ENCODE assay signal across 19 mouse cellular contexts in genomic region chr6:59132410-59132809, GRCm38 (mm10).
A peak's percentile ranks its signal among the peaks of the same experiment; 100 is the strongest.
DNase-seq lines count a peak whose midpoint lies in the region; ATAC-seq and TF ChIP-seq lines count a peak whose summit lies in the region.
"Had no signal": no experiment of that assay in that cellular context is flagged by ENCODE, and none has a peak within 500 bp of the region (broad histone marks: within the 10 kb centered on the region; RNA-seq: fewer than 3 reads in every experiment).

No protein-coding gene starts in this region.

- H3K9ac ChIP-seq in lung, embryonic 16.5 days (ENCODE audit: low read length) = no peak overlapping the region
- H3K9ac ChIP-seq in lung, postnatal 0 days (replicated peaks; ENCODE audit: low read depth) = no peak overlapping the region
- H3K9ac ChIP-seq: embryonic facial prominence, embryonic 12.5 days; forebrain, postnatal 0 days; limb, embryonic 15.5 days had no signal

- no peaks in the 10 kb centered on the region for H3K4me1 ChIP-seq in lung, embryonic 16.5 days (replicated peaks; ENCODE audit: control insufficient read depth, insufficient read depth, low read length)
- no peaks in the 10 kb centered on the region for H3K4me1 ChIP-seq in lung, adult 2 months (ENCODE audit: control insufficient read depth, insufficient read depth, low read length)
- H3K4me1 ChIP-seq in lung, postnatal 0 days (ENCODE audit: insufficient read depth, low read depth, low read length) = no peaks in the 10 kb centered on the region
- H3K4me1 ChIP-seq: embryonic facial prominence, embryonic 12.5 days; forebrain, embryonic 10.5 days; heart, embryonic 10.5 days; limb, embryonic 15.5 days; midbrain, embryonic 10.5 days had no signal

- H3K4me2 ChIP-seq in lung, embryonic 16.5 days (ENCODE audit: low read depth, low read length) = no peak overlapping the region
- H3K4me2 ChIP-seq in lung, postnatal 0 days (replicated peaks; ENCODE audit: low read depth, low read length) = no peak overlapping the region
- H3K4me2 ChIP-seq: embryonic facial prominence, embryonic 12.5 days; limb, embryonic 15.5 days had no signal

- H3K4me3 ChIP-seq in lung, embryonic 16.5 days (ENCODE audit: low read length) = no peak overlapping the region
- no peak overlapping the region for H3K4me3 ChIP-seq in lung, adult 2 months (replicated peaks; ENCODE audit: extremely low read depth, low read depth, low read length)
- H3K4me3 ChIP-seq in lung, postnatal 0 days (ENCODE audit: low read depth, low read length) = no peak overlapping the region
- H3K4me3 ChIP-seq: embryonic facial prominence, embryonic 12.5 days; forebrain, embryonic 10.5 days; heart, embryonic 10.5 days; layer of hippocampus, adult 2 months; limb, embryonic 15.5 days; midbrain, embryonic 10.5 days had no signal

- H3K27me3 ChIP-seq in lung, embryonic 16.5 days (ENCODE audit: control insufficient read depth, insufficient read depth, low read depth, low read length) = no peaks in the 10 kb centered on the region
- H3K27me3 ChIP-seq in lung, postnatal 0 days (replicated peaks; ENCODE audit: insufficient read depth, low read length) = no peaks in the 10 kb centered on the region
- H3K27me3 ChIP-seq: embryonic facial prominence, embryonic 12.5 days; limb, embryonic 15.5 days had no signal

- 51% methylated on average over 2 of the region's 2 CpGs for WGBS in lung, embryonic 16.5 days
- 37% methylated on average over 2 of the region's 2 CpGs for WGBS in lung, adult 2 months
- 55% methylated on average over 2 of the region's 2 CpGs for WGBS in lung, postnatal 0 days

- TF ChIP-seq CTCF in lung, adult 2 months (IDR thresholded peaks at IDR 0.05; ENCODE audit: insufficient read depth, low read length) = no peak
- TF ChIP-seq CTCF in lung, postnatal 0 days (IDR thresholded peaks at IDR 0.05) = no peak

- no peak for TF ChIP-seq EP300 in lung, postnatal 0 days (IDR thresholded peaks at IDR 0.05)

- ATAC-seq in lung, embryonic 16.5 days (ENCODE audit: low read depth) = peak; percentile 75
- ATAC-seq in lung, postnatal 0 days = peak; percentile 58
- ATAC-seq: forebrain, postnatal 0 days had no signal

- peak; percentile 10 for DNase-seq in kidney, adult 9 months
- DNase-seq in kidney, postnatal 25 days = no peak
- no peak for DNase-seq in lung, adult 2 months
- peak; percentile 72 for DNase-seq in lung, postnatal 0 days (ENCODE audit: low spot score)
- DNase-seq in urinary bladder, adult 18-20 months (ENCODE audit: low spot score in 2 of 2) = no peak
- no peak for DNase-seq in embryo, embryonic 9.5 days (ENCODE audit: extremely low spot score)
- DNase-seq: adrenal gland, adult 8-10 months; cerebellum, adult 8-10 months; gastrocnemius, postnatal 36 days; thymus, postnatal 36 days had no signal

- no peaks in the 10 kb centered on the region for H3K9me3 ChIP-seq in lung, embryonic 16.5 days (ENCODE audit: control insufficient read depth, low read length)
- no peaks in the 10 kb centered on the region for H3K9me3 ChIP-seq in lung, postnatal 0 days (ENCODE audit: low read length)
- H3K9me3 ChIP-seq: embryonic facial prominence, embryonic 12.5 days; forebrain, embryonic 10.5 days; heart, embryonic 10.5 days; limb, embryonic 15.5 days; midbrain, embryonic 10.5 days had no signal

- no peaks in the 10 kb centered on the region for H3K36me3 ChIP-seq in lung, embryonic 16.5 days (ENCODE audit: control insufficient read depth, insufficient read depth, low read length)
- H3K36me3 ChIP-seq in lung, postnatal 0 days (ENCODE audit: insufficient read depth, low read length) = no peaks in the 10 kb centered on the region
- H3K36me3 ChIP-seq: embryonic facial prominence, embryonic 12.5 days; forebrain, embryonic 10.5 days; heart, embryonic 10.5 days; limb, embryonic 15.5 days; midbrain, embryonic 10.5 days had no signal

- TF ChIP-seq POLR2A in lung, adult 2 months (IDR thresholded peaks at IDR 0.05; ENCODE audit: borderline replicate concordance, extremely low read depth, low read depth, low read length) = no peak

- H3K27ac ChIP-seq in lung, embryonic 16.5 days (ENCODE audit: low read length) = no peak overlapping the region
- H3K27ac ChIP-seq in lung, postnatal 0 days (ENCODE audit: low read length) = no peak overlapping the region
- H3K27ac ChIP-seq: embryonic facial prominence, embryonic 12.5 days; forebrain, embryonic 10.5 days; heart, embryonic 10.5 days; layer of hippocampus, adult 2 months; limb, embryonic 15.5 days; macrophage; midbrain, embryonic 10.5 days had no signal

Comparison
In these comparisons a context has a peak if more than half of its experiments do, and no peak if none do; other contexts are left out.
1. DNase-seq: peak in kidney, adult 9 months (single experiment) and lung, postnatal 0 days (single experiment); none in kidney, postnatal 25 days (0 of 2), lung, adult 2 months (single experiment), urinary bladder, adult 18-20 months (0 of 2) and embryo, embryonic 9.5 days (single experiment).